Comparison of ENCODE assay signal across 33 mouse cellular contexts in the genomic region with DNA sequence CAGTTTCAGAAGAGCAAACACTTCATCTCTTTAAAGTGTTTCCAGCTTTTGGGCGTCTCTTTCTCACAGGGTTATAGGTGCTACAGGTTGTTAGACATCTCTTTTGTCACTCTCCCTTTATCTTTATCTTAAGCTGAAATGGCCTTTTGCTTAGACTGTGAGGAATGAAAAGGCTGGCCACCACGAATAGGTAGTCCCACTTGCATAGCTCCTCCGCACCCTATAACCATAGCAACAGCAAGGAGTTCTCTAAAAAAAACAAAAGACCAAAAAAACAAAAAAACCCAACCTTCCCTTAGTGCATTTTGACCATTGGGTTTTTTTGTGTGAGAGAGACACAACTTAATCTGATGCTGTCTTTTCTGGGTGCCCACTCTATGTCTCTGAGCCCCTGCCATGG.
"Had no signal": no experiment of that assay in that cellular context is flagged by ENCODE, and none has a peak within 500 bp of the region (broad histone marks: within the 10 kb centered on the region; RNA-seq: fewer than 3 reads in every experiment).

No protein-coding gene starts in this region.

- H3K27ac ChIP-seq: heart, embryonic 13.5 days; heart, embryonic 15.5 days; hindbrain, embryonic 10.5 days; hindbrain, embryonic 12.5 days; hindbrain, embryonic 13.5 days; hindbrain, embryonic 14.5 days; hindbrain, embryonic 15.5 days; hindbrain, postnatal 0 days; intestine, embryonic 15.5 days; kidney, embryonic 15.5 days; kidney, postnatal 0 days; layer of hippocampus, adult 2 months had no signal

- DNase-seq: heart, postnatal 10 days; heart, postnatal 14 days; heart, postnatal 36 days; heart, postnatal 4 days; kidney, adult 11 months; kidney, adult 18-20 months; kidney, adult 2 months; kidney, adult 8-10 months; kidney, adult 9 months; kidney, postnatal 10 days; kidney, postnatal 14 days; kidney, postnatal 25 days; kidney, postnatal 36 days; kidney, postnatal 4 days; layer of hippocampus, adult 9-11 months; layer of hippocampus, postnatal 36 days had no signal

- ATAC-seq: hindbrain, embryonic 16.5 days; hindbrain, postnatal 0 days; inflammation-experienced regulatory T-cells, adult 6 months; intestine, embryonic 15.5 days; intestine, embryonic 16.5 days; intestine, postnatal 0 days had no signal

- H3K4me3 ChIP-seq: heart, embryonic 12.5 days; heart, embryonic 13.5 days; heart, embryonic 15.5 days; hindbrain, embryonic 10.5 days; hindbrain, embryonic 12.5 days; hindbrain, embryonic 13.5 days; hindbrain, embryonic 15.5 days; intestine, embryonic 15.5 days; kidney, embryonic 15.5 days; layer of hippocampus, adult 2 months had no signal
